Mouse (Mus musculus): ENCODE data around the gene Ngb. TPM values are rescaled to one million over a fixed set of nuclear protein-coding genes. Genes with fewer than 3 reads are reported as not detected.
A peak's percentile ranks its signal among the peaks of the same experiment; 100 is the strongest.

Gene Ngb
- total and polyA plus RNA-seq, 2 experiments from 2014 or later, result not detected

DNA sequence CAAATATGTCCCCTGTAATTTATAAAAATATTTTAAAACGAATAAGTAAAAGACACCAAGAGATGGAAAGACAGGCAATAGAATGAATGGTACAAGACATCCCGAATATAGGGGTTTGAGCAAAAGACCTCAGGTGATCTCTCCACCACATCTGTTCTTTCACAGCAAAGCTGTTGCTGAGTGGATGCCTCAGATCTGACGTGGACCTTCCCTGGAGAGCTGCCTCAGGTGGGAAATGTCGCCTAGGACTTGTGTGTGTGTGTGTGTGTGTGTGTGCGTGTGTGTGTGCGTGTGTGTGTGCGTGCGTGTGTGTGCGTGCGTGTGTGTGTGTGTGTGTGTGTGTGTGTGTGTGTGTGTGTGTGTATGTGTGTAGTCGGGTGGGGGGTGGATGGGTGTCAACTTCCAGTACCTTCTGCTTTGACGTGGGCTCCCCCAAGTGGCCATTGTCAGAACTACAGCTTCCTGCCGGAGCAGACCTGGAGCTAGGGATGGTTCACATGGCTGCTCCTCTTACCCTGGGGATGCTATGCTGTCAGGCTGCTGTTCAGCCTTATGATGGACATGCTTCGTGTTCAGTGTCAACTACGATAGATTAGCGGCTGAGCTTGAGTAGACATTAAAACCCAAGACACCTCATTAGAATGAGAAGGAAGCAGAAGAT is 49.5 kb downstream of the Ngb start:
- no peak for TF ChIP-seq EP300 (IDR thresholded peaks at IDR 0.05; ENCODE audit: low read depth)
- peak; percentile 81 for TF ChIP-seq CTCF (IDR thresholded peaks at IDR 0.05; ENCODE audit: low read depth)
- DNase-seq (ENCODE audit: low spot score), result peak; percentile 52
- peaks cover 19% of the 10 kb centered on the region for H3K27me3 ChIP-seq (ENCODE audit: control insufficient read depth, insufficient read depth, low read length)
- no peaks in the 10 kb centered on the region for H3K36me3 ChIP-seq (replicated peaks; ENCODE audit: control insufficient read depth, insufficient read depth, low read length)
- no peaks in the 10 kb centered on the region for H3K9me3 ChIP-seq (replicated peaks; ENCODE audit: control insufficient read depth, low read length)
- WGBS, result 20% methylated on average over 16 of the region's 16 CpGs
- no peaks in the 10 kb centered on the region for H3K4me1 ChIP-seq (ENCODE audit: control insufficient read depth, insufficient read depth)
- H3K4me3 ChIP-seq (ENCODE audit: low read depth, low read length), result no peak overlapping the region
- no peak overlapping the region for H3K27ac ChIP-seq (ENCODE audit: low read depth)
- H3K9ac ChIP-seq (replicated peaks; ENCODE audit: low read depth, low read length), result no peak overlapping the region
- no peak for ATAC-seq (ENCODE audit: insufficient read depth, low read depth)
- H3K4me2 ChIP-seq (ENCODE audit: low read depth, low read length), result no peak overlapping the region

DNA sequence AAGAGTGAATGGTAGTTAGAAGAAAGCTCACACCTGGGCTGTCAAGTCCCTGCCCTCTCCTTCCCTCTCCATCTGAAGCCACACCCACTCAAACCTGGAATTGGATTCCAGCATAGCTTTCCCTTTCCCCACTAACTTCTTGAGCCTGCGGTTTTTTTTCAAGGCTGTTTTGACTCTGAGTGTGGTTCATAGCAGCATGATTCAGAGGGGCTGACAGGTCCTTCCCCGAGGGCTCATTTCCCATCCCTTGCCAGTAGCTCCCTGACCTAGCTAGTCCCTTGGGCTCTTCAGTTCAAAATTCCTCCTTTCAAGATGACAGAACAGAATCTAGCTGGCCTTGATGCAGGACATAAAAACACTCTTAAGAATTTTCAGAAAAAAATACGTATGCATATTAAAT is 54.8 kb downstream of the Ngb start:
- 37% methylated on average over 3 of the region's 3 CpGs for WGBS
- Histone ChIP-seq H3K9me3 (replicated peaks; ENCODE audit: control insufficient read depth, low read length) (no peaks in the 10 kb centered on the region), H3K4me2 (ENCODE audit: low read depth, low read length) (no peak overlapping the region), H3K27ac (ENCODE audit: low read depth) (no peak overlapping the region), H3K4me1 (ENCODE audit: control insufficient read depth, insufficient read depth) (no peaks in the 10 kb centered on the region), H3K27me3 (ENCODE audit: control insufficient read depth, insufficient read depth, low read length) (no peaks in the 10 kb centered on the region), H3K9ac (replicated peaks; ENCODE audit: low read depth, low read length) (no peak overlapping the region), H3K36me3 (replicated peaks; ENCODE audit: control insufficient read depth, insufficient read depth, low read length) (no peaks in the 10 kb centered on the region), H3K4me3 (ENCODE audit: low read depth, low read length) (no peak overlapping the region)
- DNase-seq (ENCODE audit: low spot score) (no peak), ATAC-seq (ENCODE audit: insufficient read depth, low read depth) (no peak)
- TF ChIP-seq CTCF (IDR thresholded peaks at IDR 0.05; ENCODE audit: low read depth) (no peak), EP300 (IDR thresholded peaks at IDR 0.05; ENCODE audit: low read depth) (no peak)

Other genes with a start within 250 kb of the Ngb start
- 74.0 and 88.5 TPM in 2 replicates for gene Irf2bpl, start 217.7 kb downstream of the Ngb start, total RNA-seq (2014; rRNA removed; ENCODE audit: low replicate concordance)
- 26.4 and 30.0 TPM in 2 replicates for gene Irf2bpl, start 217.7 kb downstream of the Ngb start, polyA plus RNA-seq (2015; fragmentation: Nextera tagmentation; extraction: Ambion mirVana)
- 26.2 and 41.6 TPM in 2 replicates for gene Cipc, start 155.5 kb downstream of the Ngb start, total RNA-seq (2014; rRNA removed; ENCODE audit: low replicate concordance)
- gene Cipc, start 155.5 kb downstream of the Ngb start, polyA plus RNA-seq (2015; fragmentation: Nextera tagmentation; extraction: Ambion mirVana), result 18.7 and 20.9 TPM in 2 replicates
- not detected in 2 replicates for gene Zdhhc22, start 112.1 kb downstream of the Ngb start, total RNA-seq (2014; rRNA removed; ENCODE audit: low replicate concordance)
- 0.05 TPM in 1 of 2 replicates, not detected in the other for gene Zdhhc22, start 112.1 kb downstream of the Ngb start, polyA plus RNA-seq (2015; fragmentation: Nextera tagmentation; extraction: Ambion mirVana)
- gene Tmem63c, start 81.2 kb downstream of the Ngb start, total RNA-seq (2014; rRNA removed; ENCODE audit: low replicate concordance), result not detected in 2 replicates
- not detected in 2 replicates for gene Tmem63c, start 81.2 kb downstream of the Ngb start, polyA plus RNA-seq (2015; fragmentation: Nextera tagmentation; extraction: Ambion mirVana)
- gene Gstz1, start 44.6 kb upstream of the Ngb start, total RNA-seq (2014; rRNA removed; ENCODE audit: low replicate concordance), result 39.6 and 62.9 TPM in 2 replicates
- 33.8 and 36.2 TPM in 2 replicates for gene Gstz1, start 44.6 kb upstream of the Ngb start, polyA plus RNA-seq (2015; fragmentation: Nextera tagmentation; extraction: Ambion mirVana)
- gene Pomt2, start 45.4 kb upstream of the Ngb start, total RNA-seq (2014; rRNA removed; ENCODE audit: low replicate concordance), result 22.7 and 25.3 TPM in 2 replicates
- 6.5 and 7.7 TPM in 2 replicates for gene Pomt2, start 45.4 kb upstream of the Ngb start, polyA plus RNA-seq (2015; fragmentation: Nextera tagmentation; extraction: Ambion mirVana)
- not detected in 2 replicates for gene Samd15, start 97.2 kb upstream of the Ngb start, total RNA-seq (2014; rRNA removed; ENCODE audit: low replicate concordance)
- 0.46 and 0.59 TPM in 2 replicates for gene Samd15, start 97.2 kb upstream of the Ngb start, polyA plus RNA-seq (2015; fragmentation: Nextera tagmentation; extraction: Ambion mirVana)
- gene Tmed8, start 97.9 kb upstream of the Ngb start, total RNA-seq (2014; rRNA removed; ENCODE audit: low replicate concordance), result 3.7 and 3.9 TPM in 2 replicates
- 0.62 and 0.89 TPM in 2 replicates for gene Tmed8, start 97.9 kb upstream of the Ngb start, polyA plus RNA-seq (2015; fragmentation: Nextera tagmentation; extraction: Ambion mirVana)
- not detected in 2 replicates for gene Noxred1, start 136.2 kb upstream of the Ngb start, total RNA-seq (2014; rRNA removed; ENCODE audit: low replicate concordance)
- gene Noxred1, start 136.2 kb upstream of the Ngb start, polyA plus RNA-seq (2015; fragmentation: Nextera tagmentation; extraction: Ambion mirVana), result 0.30 and 0.37 TPM in 2 replicates
- 34.1 and 40.4 TPM in 2 replicates for gene Vipas39, start 163.7 kb upstream of the Ngb start, total RNA-seq (2014; rRNA removed; ENCODE audit: low replicate concordance)
- gene Vipas39, start 163.7 kb upstream of the Ngb start, polyA plus RNA-seq (2015; fragmentation: Nextera tagmentation; extraction: Ambion mirVana), result 29.2 and 31.4 TPM in 2 replicates
- 80.7 and 93.4 TPM in 2 replicates for gene Ahsa1, start 163.9 kb upstream of the Ngb start, total RNA-seq (2014; rRNA removed; ENCODE audit: low replicate concordance)
- 109 and 113 TPM in 2 replicates for gene Ahsa1, start 163.9 kb upstream of the Ngb start, polyA plus RNA-seq (2015; fragmentation: Nextera tagmentation; extraction: Ambion mirVana)
- gene Ism2, start 197.2 kb upstream of the Ngb start, total RNA-seq (2014; rRNA removed; ENCODE audit: low replicate concordance), result 0.31 TPM in 1 of 2 replicates, not detected in the other
- gene Ism2, start 197.2 kb upstream of the Ngb start, polyA plus RNA-seq (2015; fragmentation: Nextera tagmentation; extraction: Ambion mirVana), result 0.20 and 0.30 TPM in 2 replicates